Mouse (Mus musculus) right cerebral cortex, postnatal 4 days (tissue): Measurements from ENCODE around the gene Bhlhe41.

Experiments used
- DNase-seq: peaks from one replicate; pipeline ENCODE4 v3.0.0-alpha.2; 2022

The Bhlhe41 gene

GRCm38 (mm10) chr6:145865289-145865885 is at the start of gene Bhlhe41:
Gene Bhlhe41, minus strand, starts transcription at chr6:145865558.
- peak; percentile 68 for DNase-seq

DNA sequence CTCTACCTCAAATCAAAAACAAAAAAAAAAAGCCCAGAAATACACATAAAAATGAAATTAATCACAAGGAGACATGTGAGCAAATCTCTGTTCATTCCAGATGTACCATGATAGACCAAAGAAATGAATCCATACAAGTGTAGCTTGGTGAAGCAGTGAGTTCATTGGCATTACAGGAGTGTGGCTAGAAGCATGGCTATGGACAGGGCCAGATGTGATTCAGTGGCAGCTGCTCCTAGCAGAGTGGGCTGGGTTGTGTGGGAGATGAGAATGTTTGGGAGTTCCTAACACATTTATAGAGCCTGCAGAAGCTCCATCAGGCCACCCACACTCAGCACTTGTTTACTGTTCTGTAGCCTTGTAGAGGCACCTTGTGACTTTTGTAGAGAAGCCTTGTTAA is 46.9 kb upstream of the Bhlhe41 start:
- no peak for DNase-seq

- no peak for DNase-seq
Observed at GRCm38 (mm10) chr6:145910469-145911426, 45.4 kb upstream of the Bhlhe41 start.

GRCm38 (mm10) chr6:145909943-145910342 is 44.6 kb upstream of the Bhlhe41 start:
- no peak for DNase-seq

GRCm38 (mm10) chr6:145906096-145906890 is 40.9 kb upstream of the Bhlhe41 start:
- DNase-seq, result no peak

DNA sequence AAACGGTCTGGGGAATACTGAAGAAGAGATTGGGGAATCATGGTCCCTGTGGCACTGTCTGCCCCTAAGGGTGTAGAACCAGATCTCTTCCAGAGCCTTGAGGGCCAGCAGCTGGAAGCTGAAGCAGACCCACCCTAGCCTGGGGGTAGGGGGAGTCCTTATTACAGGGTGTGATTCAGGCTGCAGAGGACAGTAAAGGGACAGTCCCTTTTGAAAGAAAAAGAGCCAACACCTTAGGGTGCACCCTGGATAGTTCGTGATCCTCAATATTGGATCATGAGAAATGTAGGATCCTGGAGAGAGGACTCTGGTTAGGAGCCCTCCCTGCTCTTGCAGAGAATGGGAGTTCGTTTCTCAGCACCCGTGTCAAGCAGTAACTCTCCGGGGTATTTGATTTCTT is 39.3 kb upstream of the Bhlhe41 start:
- no peak for DNase-seq

DNA sequence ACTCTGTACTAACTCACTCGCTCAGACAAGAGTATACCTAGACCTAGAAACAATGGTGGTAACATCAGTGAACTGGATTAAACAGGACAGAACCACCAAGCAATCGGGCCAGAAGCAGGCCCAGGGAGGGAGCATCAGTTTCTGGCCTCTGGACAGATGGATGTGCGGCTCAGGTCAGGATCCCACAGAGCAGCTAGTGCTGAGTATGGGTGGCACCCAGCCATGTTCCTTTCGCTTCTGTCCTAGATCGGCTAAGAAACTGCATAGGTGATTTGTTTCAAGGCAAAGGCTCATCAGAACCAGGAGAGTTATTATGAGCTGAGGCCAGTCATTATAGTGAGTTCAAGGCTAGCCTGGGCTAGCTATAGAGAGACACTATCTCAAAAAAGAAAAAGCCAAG is 38.8 kb upstream of the Bhlhe41 start:
- DNase-seq, result no peak

- DNase-seq, result no peak
Observed at GRCm38 (mm10) chr6:145894669-145895342, 29.4 kb upstream of the Bhlhe41 start.

GRCm38 (mm10) chr6:145893366-145894021 is 28.1 kb upstream of the Bhlhe41 start:
- DNase-seq, result no peak

DNA sequence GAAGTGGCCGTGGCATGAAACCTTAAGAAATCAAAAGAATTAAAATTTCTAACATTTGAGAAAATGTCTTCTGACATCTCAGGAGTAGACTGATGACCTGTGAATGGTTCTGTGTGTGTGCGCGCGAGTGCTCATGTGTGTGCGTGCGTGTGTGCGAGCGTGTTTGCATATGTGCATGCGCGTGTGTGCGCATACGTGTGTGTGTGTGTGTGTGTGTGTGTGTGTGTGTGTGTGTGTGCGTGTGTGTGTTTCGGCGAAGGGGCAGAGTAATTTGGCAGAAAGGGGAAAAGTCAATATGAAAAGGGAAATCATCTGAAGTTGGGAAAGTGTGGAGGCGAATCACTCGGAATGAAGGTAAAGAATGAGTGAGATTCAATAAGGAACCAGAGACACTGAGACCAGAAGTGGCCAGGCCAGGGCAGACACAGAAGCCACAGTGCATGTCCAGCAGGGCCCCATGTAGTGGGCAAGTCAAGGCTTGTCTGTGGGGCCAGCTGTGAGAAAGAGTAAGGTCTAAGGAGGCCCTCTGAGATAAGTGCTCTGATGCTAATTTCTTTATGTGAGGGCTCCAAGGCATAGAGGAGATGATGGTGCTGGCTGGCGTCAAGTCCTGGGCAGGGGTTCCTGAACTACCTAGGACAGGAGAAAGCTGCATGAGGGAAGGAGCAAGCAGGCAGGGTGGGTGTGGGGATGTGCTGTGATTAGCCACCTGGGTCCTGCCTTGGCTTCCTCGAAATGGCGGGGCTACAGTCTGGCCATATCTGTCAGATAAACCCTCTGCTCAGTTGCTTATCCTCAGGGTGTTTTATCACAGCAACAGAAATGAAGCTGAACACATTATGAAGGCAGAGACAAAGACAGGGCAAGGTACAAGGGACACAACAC is 27.3 kb upstream of the Bhlhe41 start:
- no peak for DNase-seq

DNA sequence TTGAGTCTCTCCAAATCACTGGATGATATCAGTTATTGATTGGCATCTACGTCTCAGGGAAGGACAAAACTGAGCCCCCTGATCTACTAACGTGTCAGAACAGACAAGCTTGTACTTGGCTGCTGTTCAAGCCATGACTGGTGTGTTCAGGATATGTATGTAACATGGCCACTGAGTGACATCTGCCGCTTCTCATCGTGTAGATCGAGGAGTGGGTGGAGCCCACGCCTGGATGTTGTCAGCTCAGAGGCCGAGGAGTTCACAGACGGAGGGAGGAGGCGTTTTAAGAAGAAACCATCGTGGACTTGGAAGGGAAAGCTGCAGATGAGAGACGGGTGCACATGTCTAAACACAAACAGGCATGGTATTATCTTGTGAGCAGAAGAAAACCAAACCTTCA is 26.6 kb upstream of the Bhlhe41 start:
- DNase-seq, result no peak

DNA sequence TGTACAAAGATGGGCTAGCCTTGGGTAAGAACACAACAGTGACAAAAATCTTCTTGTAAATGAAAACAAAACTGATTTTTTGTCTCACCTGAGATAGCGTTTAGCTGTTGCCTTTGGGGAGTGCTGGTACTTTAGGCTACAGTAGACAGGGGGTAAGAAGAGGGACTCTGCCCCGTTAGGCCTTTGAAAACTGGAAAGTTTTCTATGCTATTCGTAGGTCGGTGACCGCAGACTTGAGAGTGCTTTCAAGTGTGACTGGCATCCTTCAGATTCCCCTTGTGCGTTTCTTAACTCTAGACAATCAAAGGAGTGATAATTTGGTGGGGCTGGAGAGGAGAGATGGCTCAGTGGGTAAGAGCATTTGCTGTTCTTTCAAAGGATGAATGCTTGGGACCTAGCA is 22.4 kb upstream of the Bhlhe41 start:
- DNase-seq, result no peak

DNA sequence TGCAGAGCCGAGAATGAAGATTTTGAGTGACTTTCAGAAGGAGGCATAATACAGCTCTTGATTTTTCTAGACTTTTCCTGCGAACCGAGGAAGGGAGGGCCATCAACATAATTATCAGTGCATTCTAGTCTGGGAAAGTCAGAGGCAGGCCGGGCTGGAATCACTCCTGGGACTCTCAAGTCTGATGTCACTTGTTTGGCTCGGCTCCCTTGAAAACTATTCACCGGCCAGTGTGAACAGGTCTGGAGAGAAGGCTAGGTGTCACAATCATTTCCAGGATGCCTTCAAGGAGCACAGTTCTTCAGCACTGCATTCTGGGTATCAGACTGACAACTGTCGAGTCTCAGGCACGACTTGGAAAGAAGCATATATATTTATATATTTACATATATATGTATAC is 20.9 kb upstream of the Bhlhe41 start:
- no peak for DNase-seq

DNA sequence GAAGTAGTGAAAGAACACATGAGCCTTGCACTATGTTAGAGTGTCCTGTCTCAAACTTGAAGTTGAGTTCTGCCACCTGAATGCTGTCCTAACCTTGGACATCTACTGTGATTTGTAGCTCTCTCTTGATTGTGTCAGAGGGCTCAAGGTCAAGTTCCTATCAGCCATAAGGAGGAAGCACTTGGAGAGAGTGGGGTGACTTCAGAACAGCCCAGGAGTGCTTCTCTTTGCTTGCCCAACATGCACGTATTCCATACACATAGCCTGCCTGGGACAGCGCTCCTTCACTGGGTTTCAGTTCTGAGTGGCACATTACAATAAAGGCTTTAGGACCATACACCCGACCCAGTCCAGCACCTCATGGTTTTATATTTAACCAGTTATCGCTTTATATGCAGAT is 19.7 kb upstream of the Bhlhe41 start:
- DNase-seq, result no peak

DNA sequence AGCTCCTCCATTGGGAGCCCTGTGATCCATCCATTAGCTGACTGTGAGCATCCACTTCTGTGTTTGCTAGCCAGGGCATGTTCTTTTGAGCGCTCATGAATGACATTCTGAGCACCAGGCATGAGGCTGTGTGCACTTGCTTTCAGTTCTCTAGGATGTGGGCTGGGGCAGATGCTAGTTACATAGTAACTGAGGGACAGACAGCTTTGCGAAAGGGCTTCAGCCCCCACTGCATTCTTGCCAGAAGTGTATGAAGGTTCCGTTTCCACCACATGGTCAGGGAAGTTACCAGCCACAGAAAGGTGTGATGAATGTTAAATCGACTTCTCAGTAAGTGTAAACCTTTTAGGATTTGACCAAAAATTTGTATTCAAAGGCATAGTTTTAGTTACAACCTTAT is 18.3 kb upstream of the Bhlhe41 start:
- DNase-seq, result no peak

DNA sequence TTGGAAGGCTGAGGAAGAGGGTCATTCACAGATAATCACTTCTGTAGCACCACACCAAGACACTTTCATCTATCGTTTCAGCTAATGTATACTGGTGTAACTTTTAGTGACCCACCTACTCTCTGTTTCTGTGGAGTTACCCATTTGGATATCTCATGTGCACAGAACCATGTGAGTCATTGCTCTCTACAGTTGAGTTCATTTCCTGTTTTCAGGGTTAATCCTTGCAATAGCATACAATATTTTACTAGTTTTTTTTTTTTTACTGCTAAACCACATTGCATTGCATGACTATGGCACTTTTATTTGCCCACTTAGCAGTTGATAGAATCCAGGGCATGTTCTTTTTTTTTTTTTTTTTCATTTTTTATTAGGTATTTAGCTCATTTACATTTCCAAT is 17.7 kb upstream of the Bhlhe41 start:
- no peak for DNase-seq

DNA sequence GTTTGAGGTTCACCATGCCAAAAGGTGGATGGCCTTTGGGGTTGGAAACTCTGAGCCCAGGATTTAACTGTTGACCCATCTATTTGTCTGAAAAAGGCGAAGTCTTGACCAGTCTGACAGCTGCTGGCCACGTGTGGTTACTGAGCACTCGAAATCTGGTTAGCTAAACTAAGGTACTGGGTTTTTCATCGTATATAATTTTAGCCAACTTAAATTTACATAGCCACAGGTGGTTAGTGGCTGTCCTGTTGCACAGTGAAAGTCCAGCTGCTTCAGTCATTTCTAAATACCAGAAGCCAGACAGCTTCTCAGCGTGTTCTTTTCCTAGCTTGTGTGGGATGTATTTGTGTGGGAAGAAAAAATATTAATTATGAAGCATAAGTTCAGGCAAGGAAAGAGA is 15.3 kb upstream of the Bhlhe41 start:
- DNase-seq, result no peak

- peak; percentile 47 for DNase-seq
Observed at GRCm38 (mm10) chr6:145876986-145877735, 11.8 kb upstream of the Bhlhe41 start.

DNA sequence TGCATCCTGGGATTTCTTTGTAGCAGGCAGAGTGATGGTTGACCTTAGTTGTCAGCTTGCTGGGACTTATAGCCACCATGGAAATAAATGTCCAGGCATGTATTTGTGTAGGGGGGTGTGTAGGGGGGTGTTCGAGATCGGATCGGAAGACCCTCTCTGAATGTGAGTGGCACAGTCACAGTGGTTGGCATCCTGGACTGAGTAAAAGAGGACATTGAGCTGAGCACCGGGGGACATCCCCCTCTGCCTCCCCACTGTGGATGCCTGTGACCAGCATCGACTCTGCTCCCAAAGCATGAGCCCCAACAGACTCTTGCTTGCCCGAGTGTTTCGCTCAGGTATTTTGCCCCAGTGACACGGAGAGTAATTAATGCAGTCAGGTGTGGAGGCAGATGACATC is 8.0 kb upstream of the Bhlhe41 start:
- no peak for DNase-seq

DNA sequence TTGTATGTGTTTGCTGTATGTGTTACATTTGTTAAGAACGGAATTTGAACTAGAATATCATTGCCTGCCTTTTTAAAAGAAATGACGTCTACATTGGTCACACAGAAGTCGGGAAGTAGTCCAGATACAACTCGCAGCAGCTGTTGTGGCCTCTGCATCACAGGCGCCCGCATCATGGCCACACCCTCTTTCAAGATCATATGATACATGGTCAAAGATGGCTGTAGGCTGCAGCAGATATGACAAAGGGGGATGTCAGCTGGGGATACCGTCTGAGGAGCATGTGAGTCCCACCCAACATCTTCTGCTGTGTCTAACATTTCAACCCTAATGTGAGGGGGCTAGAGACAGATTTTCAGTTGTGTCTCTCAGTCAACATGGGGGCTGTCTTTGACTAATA is 6.7 kb upstream of the Bhlhe41 start:
- no peak for DNase-seq

DNA sequence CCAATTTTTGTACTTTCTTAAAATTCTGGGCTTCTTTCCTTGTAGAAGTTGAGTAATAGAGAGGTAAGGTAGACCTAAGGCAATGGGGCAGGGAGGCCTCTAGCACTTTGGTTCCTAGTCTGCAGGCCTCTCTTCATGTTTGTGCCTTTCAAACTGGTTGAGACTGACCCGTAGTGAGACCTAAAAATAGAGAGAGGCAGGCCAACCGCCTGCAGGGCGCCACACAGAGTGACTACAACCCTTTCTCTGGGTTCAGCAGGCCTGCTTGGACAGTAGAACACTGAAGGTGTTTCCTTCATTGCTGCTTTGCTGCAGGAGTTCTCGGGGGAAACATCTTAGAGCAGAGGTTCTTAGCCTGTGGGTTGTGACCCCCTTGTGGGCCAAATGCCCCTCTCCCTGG is 5.6 kb upstream of the Bhlhe41 start:
- DNase-seq, result no peak
